Mouse (Mus musculus): ENCODE data around the gene Mthfs. TPM values are rescaled to one million over a fixed set of nuclear protein-coding genes. Genes with fewer than 3 reads are reported as not detected.
"Not testable (repeated sequence)": the region's sequence is repeated elsewhere in the genome, so short reads cannot be mapped to it uniquely, and the experiment has no call there.

Mthfs gene
- polyA plus RNA-seq, 1 experiment from 2014 or later = 15.1 TPM

DNA sequence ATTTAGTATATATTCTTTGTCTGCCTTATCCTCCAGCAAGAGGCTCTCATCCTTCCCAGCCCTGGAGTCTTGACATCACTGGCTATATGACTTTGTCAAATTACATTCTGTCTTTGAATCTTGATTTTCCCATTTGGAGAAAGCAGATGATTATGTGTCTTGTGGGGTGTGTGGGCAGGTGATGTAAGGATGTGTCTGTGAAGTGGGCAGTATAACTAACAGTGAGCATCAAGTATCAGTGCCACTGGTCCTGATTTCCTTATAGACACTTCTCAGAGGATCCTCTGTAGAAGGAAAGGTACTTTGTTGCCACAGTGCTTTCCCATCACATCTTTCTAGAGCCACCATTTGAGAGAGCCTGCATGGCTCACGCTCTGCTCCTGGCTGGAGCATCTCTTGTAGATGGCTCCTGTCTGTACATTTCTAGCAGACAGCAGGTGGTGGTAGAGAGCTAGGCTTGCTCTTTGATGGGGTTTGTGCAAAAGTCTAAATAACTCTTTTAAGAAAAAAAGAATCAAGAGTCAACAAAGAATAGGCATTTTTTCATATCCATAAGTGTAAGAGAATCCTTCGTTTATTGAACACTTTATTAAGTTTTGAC is 20.5 kb downstream of the Mthfs start:
- H3K9ac ChIP-seq (ENCODE audit: low read depth, low read length); H3K9me3 ChIP-seq (replicated peaks; ENCODE audit: control insufficient read depth, low read length); H3K27ac ChIP-seq (ENCODE audit: low read depth, low read length); ATAC-seq (replicated peaks; ENCODE audit: insufficient number of reproducible peaks, low FRiP score, low TSS enrichment); H3K4me3 ChIP-seq (ENCODE audit: low read depth, low read length); H3K4me1 ChIP-seq (ENCODE audit: control insufficient read depth, insufficient read depth, low read length); H3K36me3 ChIP-seq (ENCODE audit: control insufficient read depth, insufficient read depth, low read length); H3K4me2 ChIP-seq; H3K27me3 ChIP-seq (ENCODE audit: control insufficient read depth, insufficient read depth, low read length): not testable (repeated sequence)
- WGBS (ENCODE audit: insufficient replicate concordance) = 67% methylated on average over 1 of the region's 2 CpGs

DNA sequence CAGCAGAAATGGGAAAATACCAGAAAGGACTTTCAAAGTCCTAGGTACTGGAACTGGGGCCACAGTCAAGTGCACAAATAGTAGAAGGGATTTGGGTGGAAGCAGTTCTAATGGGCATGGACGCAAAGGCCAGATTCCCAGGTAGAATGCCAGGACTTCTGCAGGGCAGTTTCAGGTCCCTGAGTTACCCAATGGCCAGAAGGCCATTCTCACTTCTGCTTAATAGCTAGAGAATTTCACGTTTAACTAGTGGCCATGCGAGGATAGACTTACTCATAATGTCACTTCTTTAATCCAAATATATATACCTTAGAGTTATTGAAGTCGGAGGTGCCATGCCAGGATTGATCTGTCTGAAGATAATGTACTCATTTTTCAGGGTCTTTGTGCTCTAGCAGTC is 26.7 kb downstream of the Mthfs start:
- 78% methylated on average over 4 of the region's 4 CpGs for WGBS (ENCODE audit: insufficient replicate concordance)
- not testable (repeated sequence) for H3K36me3 ChIP-seq (ENCODE audit: control insufficient read depth, insufficient read depth, low read length); H3K27me3 ChIP-seq (ENCODE audit: control insufficient read depth, insufficient read depth, low read length); H3K4me2 ChIP-seq; ATAC-seq (replicated peaks; ENCODE audit: insufficient number of reproducible peaks, low FRiP score, low TSS enrichment); H3K4me3 ChIP-seq (ENCODE audit: low read depth, low read length); H3K9ac ChIP-seq (ENCODE audit: low read depth, low read length); H3K27ac ChIP-seq (ENCODE audit: low read depth, low read length); H3K4me1 ChIP-seq (ENCODE audit: control insufficient read depth, insufficient read depth, low read length); H3K9me3 ChIP-seq (replicated peaks; ENCODE audit: control insufficient read depth, low read length)

DNA sequence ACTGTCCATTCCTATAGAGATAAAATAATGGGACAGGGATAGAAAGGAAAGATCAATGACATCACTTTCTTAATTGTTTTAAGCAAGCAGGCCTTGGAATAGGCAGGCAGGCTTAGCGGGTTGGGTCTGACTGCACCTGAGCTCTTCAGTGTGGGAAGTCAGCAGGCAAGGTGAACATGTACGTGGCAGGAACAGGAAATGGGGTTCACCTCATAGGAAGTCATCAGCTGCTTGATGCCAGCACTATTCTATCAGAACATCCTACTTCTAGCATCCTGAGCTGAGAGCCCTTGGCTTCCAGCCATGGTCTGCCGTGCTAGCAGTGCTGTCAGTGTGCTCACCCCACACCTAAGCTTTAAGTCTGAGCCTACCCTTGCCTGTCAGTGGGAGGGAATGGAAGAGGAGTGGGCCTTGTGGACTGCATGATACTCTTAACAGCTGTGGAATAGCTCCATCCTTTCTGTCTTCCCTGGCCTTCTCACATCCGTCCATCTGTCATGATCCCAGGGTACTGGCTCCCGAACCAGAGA is 28.6 kb downstream of the Mthfs start:
- not testable (repeated sequence) for H3K4me2 ChIP-seq; H3K4me1 ChIP-seq (ENCODE audit: control insufficient read depth, insufficient read depth, low read length); H3K27me3 ChIP-seq (ENCODE audit: control insufficient read depth, insufficient read depth, low read length); H3K27ac ChIP-seq (ENCODE audit: low read depth, low read length); H3K36me3 ChIP-seq (ENCODE audit: control insufficient read depth, insufficient read depth, low read length); ATAC-seq (replicated peaks; ENCODE audit: insufficient number of reproducible peaks, low FRiP score, low TSS enrichment); H3K9me3 ChIP-seq (replicated peaks; ENCODE audit: control insufficient read depth, low read length); H3K9ac ChIP-seq (ENCODE audit: low read depth, low read length); H3K4me3 ChIP-seq (ENCODE audit: low read depth, low read length)
- 68% methylated on average over 4 of the region's 5 CpGs for WGBS (ENCODE audit: insufficient replicate concordance)

DNA sequence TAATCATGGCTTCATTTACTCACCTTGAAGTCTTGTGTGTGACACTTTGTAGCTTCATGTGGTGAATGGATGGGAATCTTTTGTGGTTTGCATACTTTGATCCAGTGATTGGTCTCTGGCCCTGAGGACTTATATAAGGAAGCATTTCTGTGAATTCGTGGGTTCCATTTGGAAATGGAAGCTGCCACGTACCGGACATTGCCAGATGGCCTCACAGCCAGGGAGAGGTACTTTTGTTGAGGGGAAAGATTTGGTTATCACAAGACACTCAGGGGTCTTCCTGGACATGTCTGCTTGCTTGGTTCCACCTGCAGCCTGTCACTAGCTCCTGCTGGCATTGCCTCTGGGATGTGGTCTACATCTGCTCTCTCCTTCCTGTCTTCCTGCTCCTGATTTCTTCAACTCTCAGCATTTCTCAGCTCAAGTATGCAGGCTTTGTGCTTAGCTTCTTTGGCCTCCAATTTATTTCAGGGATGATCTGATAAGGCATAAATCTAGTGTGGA is 30.1 kb downstream of the Mthfs start:
- not testable (repeated sequence) for H3K4me2 ChIP-seq; H3K9ac ChIP-seq (ENCODE audit: low read depth, low read length); H3K4me3 ChIP-seq (ENCODE audit: low read depth, low read length); H3K27me3 ChIP-seq (ENCODE audit: control insufficient read depth, insufficient read depth, low read length); H3K9me3 ChIP-seq (replicated peaks; ENCODE audit: control insufficient read depth, low read length); H3K27ac ChIP-seq (ENCODE audit: low read depth, low read length); H3K4me1 ChIP-seq (ENCODE audit: control insufficient read depth, insufficient read depth, low read length); ATAC-seq (replicated peaks; ENCODE audit: insufficient number of reproducible peaks, low FRiP score, low TSS enrichment); H3K36me3 ChIP-seq (ENCODE audit: control insufficient read depth, insufficient read depth, low read length)
- 71% methylated on average over 3 of the region's 3 CpGs for WGBS (ENCODE audit: insufficient replicate concordance)

DNA sequence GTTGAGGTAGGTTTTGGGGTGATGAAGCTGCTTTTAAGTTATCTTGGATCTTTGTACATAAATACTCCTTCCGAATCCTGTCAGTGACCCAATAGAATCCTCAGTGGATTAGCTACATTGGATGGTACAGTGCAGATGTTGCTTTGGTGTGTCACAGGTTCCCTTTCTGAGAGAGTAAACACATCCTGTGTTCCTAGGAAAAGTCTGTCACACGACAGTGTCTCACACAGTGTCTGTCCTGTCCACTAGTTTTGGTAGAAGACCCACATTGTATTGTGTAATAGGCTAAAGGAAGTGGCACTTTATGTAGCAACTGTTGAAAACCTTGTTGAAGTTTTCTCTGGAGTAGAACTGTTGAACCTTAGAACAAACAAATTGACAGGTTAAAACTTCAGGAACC is 42.9 kb downstream of the Mthfs start:
- no peaks in the 10 kb centered on the region for H3K4me1 ChIP-seq (ENCODE audit: control insufficient read depth, insufficient read depth, low read length)
- H3K27me3 ChIP-seq (ENCODE audit: control insufficient read depth, insufficient read depth, low read length) = no peaks in the 10 kb centered on the region
- WGBS (ENCODE audit: insufficient replicate concordance) = 74% methylated on average over 2 of the region's 2 CpGs
- no peaks in the 10 kb centered on the region for H3K36me3 ChIP-seq (ENCODE audit: control insufficient read depth, insufficient read depth, low read length)
- no peak overlapping the region for H3K4me2 ChIP-seq
- no peak overlapping the region for H3K27ac ChIP-seq (ENCODE audit: low read depth, low read length)
- H3K9ac ChIP-seq (ENCODE audit: low read depth, low read length) = no peak overlapping the region
- no peaks in the 10 kb centered on the region for H3K9me3 ChIP-seq (replicated peaks; ENCODE audit: control insufficient read depth, low read length)
- ATAC-seq (replicated peaks; ENCODE audit: insufficient number of reproducible peaks, low FRiP score, low TSS enrichment) = no peak
- H3K4me3 ChIP-seq (ENCODE audit: low read depth, low read length) = no peak overlapping the region

DNA sequence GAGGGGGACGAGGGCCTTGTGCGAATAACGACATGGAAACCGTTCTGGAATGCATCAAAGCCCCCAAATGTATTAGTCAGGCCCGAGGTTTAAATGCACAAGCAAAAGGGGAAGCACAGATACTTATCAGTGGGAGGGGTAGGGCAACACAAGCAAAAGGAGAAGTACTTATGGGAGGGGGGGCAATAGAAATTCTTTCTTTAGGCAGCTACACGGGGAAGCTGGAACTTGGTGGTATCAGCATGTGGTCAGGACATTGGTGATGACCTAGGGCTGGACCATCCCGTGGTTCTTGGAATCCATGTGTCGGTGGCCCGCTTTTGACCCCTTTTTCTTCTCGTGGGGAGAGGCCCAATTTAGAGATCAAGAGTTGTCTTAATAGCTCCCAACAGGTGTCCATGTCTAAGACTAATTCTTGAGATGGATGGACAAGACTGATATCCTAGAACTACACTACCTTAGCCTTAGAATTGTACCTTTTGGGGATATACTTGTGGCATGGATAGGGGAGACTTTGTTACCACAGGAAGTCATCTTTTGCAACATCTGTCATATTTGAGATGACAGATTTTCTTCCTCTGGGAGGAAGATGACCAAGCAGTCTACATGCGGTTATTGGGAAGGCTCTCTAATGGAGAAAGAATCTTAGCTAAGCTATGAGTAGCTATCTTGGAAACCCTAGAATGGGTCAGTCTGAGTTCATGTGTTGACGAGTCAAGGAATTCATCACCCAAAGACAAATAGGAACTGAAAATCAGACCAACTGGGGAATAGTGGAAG is 46.3 kb downstream of the Mthfs start:
- H3K4me1 ChIP-seq (ENCODE audit: control insufficient read depth, insufficient read depth, low read length) = no peaks in the 10 kb centered on the region
- WGBS (ENCODE audit: insufficient replicate concordance) = 86% methylated on average over 12 of the region's 12 CpGs
- H3K9ac ChIP-seq (ENCODE audit: low read depth, low read length) = no peak overlapping the region
- H3K27me3 ChIP-seq (ENCODE audit: control insufficient read depth, insufficient read depth, low read length) = no peaks in the 10 kb centered on the region
- H3K9me3 ChIP-seq (replicated peaks; ENCODE audit: control insufficient read depth, low read length) = no peaks in the 10 kb centered on the region
- no peak overlapping the region for H3K27ac ChIP-seq (ENCODE audit: low read depth, low read length)
- H3K36me3 ChIP-seq (ENCODE audit: control insufficient read depth, insufficient read depth, low read length) = no peaks in the 10 kb centered on the region
- H3K4me3 ChIP-seq (ENCODE audit: low read depth, low read length) = no peak overlapping the region
- no peak for ATAC-seq (replicated peaks; ENCODE audit: insufficient number of reproducible peaks, low FRiP score, low TSS enrichment)
- no peak overlapping the region for H3K4me2 ChIP-seq

DNA sequence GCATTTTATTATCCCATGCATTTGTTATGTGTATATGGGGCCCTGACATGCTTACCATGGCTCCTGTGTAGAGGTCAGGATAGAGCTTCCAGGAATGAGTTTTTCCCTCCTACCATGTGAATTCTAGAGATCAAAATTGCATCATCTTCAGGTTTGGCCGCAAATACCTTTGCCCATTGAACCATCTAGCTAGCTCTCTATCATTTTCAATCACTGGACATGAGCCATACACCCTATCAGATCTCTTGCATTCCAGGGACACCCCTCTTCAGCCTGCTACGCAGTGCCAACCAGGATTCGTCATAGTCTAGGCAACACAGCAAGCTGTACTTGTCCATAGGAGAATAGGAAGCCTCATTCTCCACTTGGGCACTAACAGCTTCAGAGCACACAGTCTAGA is 53.5 kb downstream of the Mthfs start:
- 87% methylated on average over 3 of the region's 3 CpGs for WGBS (ENCODE audit: insufficient replicate concordance)
- Histone ChIP-seq H3K27me3 (ENCODE audit: control insufficient read depth, insufficient read depth, low read length) (no peaks in the 10 kb centered on the region), H3K27ac (ENCODE audit: low read depth, low read length) (no peak overlapping the region), H3K4me3 (ENCODE audit: low read depth, low read length) (no peak overlapping the region), H3K9me3 (replicated peaks; ENCODE audit: control insufficient read depth, low read length) (no peaks in the 10 kb centered on the region), H3K9ac (ENCODE audit: low read depth, low read length) (no peak overlapping the region), H3K4me2 (no peak overlapping the region), H3K4me1 (ENCODE audit: control insufficient read depth, insufficient read depth, low read length) (no peaks in the 10 kb centered on the region), H3K36me3 (ENCODE audit: control insufficient read depth, insufficient read depth, low read length) (no peaks in the 10 kb centered on the region)
- no peak for ATAC-seq (replicated peaks; ENCODE audit: insufficient number of reproducible peaks, low FRiP score, low TSS enrichment)

DNA sequence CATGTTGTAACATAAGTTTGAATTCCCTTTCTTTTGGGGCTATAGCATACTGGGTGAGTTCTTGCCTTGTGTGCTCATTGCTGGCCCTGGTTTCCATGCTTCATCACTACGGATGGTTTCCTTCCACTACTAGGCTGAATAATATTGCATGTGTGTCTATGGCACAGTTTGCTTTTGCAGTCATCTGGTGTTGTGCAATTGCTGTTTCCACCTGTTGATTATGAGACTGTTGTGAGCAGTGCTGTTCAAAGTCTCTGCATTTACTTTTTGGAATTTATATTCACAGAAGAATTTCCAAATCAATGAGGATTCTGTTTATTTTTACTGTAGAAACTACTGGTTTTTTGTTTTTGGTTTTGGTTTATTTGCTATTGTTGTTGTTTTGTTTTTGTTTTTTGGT is 54.1 kb downstream of the Mthfs start:
- Histone ChIP-seq H3K27me3 (ENCODE audit: control insufficient read depth, insufficient read depth, low read length) (no peaks in the 10 kb centered on the region), H3K4me2 (no peak overlapping the region), H3K9ac (ENCODE audit: low read depth, low read length) (no peak overlapping the region), H3K4me1 (ENCODE audit: control insufficient read depth, insufficient read depth, low read length) (no peaks in the 10 kb centered on the region), H3K36me3 (ENCODE audit: control insufficient read depth, insufficient read depth, low read length) (no peaks in the 10 kb centered on the region), H3K9me3 (replicated peaks; ENCODE audit: control insufficient read depth, low read length) (no peaks in the 10 kb centered on the region), H3K27ac (ENCODE audit: low read depth, low read length) (no peak overlapping the region), H3K4me3 (ENCODE audit: low read depth, low read length) (no peak overlapping the region)
- no peak for ATAC-seq (replicated peaks; ENCODE audit: insufficient number of reproducible peaks, low FRiP score, low TSS enrichment)
- 80% methylated on average over 1 of the region's 1 CpGs for WGBS (ENCODE audit: insufficient replicate concordance)
